Mouse (Mus musculus) liver, embryonic 14.5 days (tissue): ENCODE results near the gene Zfp791.

Experiments used
- CTCF ChIP-seq: IDR thresholded peaks from 2 replicates; pipeline ENCODE4 v1.5.1; 2016; ENCODE audit warnings: antibody characterized with exemption, low read depth, control low read depth
- EP300 ChIP-seq: IDR thresholded peaks from 2 replicates; pipeline ENCODE4 v1.6.1; 2016; ENCODE audit warnings: antibody characterized with exemption, low read depth

GRCm38 (mm10) chr8:85076993-85077392, 45.9 kb downstream of the Zfp791 start:
- TF ChIP-seq EP300, result no peak
- TF ChIP-seq CTCF, result peak; percentile 100
